Mouse (Mus musculus) cerebellum, postnatal 25 days (tissue): ENCODE results near the gene Olfr851.

Source experiments
- DNase-seq, 2 experiments: peaks; one replicate each; pipeline ENCODE4 v3.0.0; 2021; ENCODE audit warnings: mixed read lengths in 2 of 2

The Olfr851 gene

GRCm38 (mm10) chr9:19492995-19493394 lies at the start of gene Olfr851:
Gene Olfr851 (plus strand): TSS chr9:19493295.
- no peak for DNase-seq

- no peak for DNase-seq
These were observed 14.9 kb upstream of the Olfr851 start, which contains the start of gene Olfr850 for GRCm38 (mm10) chr9:19478148-19478547. Gene Olfr850 (minus strand): TSS chr9:19478248.

GRCm38 (mm10) chr9:19540976-19541375 lies 47.9 kb downstream of the Olfr851 start, which contains the start of gene Olfr853:
Gene Olfr853 (minus strand): TSS chr9:19541076.
- no peak for DNase-seq
